Mouse (Mus musculus): ENCODE results near the gene D430042O09Rik.

The D430042O09Rik gene

DNA sequence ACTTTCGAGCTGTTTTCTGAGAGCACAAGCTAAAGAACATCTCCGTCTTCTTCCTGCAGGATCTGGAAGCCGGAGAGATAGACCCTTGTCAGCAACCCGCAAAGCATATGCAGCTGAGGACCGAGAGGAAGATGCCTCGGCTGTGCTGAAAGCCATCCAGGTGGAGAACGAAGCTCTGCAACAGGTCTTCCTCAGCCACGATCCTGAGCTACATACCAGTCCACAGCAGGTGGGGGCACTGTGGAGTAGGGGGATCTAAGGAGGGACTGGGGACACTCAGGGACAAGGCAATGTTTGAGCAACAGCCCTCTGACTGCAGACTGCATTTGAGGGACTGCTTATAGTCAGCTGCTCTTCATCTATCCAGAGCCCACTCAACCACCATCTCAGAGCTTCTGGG lies 105.0 kb downstream of the D430042O09Rik start:
- no peak for DNase-seq (ENCODE audit: low read depth)

DNA sequence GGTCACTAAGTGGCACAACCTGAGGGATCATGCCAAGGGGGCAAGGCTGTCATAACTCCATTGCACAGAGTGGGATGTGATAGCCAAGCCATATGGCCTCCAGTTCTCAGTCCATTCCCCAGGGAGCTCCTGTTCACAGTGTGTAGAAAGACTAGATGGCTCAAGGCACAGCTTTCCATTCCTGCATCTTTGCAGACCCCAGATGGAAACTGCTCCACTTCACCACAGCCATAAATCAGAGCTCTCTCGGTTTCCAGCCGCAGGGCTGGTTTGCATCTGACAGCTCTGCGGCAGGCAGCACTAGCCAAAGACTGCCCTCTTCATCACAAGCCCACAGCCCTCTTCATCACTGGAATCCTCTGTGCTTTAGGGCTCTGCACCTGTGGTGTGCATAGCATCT lies 108.0 kb downstream of the D430042O09Rik start:
- no peak for DNase-seq (ENCODE audit: low read depth)

DNA sequence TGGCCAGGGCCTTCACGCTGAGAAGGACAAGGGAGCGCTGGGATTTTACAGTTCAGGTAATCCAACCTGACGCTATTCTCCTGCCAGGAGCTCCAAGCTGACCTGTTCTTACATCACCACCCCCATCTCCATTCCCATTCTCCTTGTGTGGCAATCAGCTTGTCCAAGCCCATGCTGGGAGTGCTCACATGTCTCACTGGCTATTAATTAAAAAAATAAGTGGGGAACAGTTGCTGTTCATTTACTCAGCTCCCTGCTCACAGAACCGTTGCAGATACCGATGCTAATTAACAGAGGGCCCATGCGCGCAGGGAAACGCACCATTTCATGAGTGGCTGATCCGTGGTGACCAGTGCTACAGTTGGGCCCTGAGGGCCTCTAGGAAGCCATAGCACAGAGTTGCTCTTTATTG lies 110.6 kb downstream of the D430042O09Rik start:
- DNase-seq (ENCODE audit: low read depth), result no peak

DNA sequence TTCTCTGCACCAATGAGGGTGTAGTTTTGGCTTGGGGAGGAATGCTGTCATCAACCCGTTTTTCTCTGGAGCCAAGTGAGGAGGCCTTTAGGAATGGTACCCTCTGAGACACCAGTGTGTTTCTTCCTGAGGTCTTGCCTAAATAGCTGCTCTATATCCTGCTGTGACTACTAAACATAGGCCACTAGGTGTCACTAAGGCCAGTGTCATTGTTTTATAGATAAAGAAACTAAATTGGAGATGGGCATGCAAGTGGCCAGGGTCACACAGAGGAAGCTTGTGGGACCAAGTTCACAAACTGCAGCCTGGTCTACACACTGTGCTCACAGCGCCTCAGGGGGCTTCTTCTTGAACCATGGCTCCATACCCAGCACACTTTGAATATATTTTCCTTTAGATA lies 112.5 kb downstream of the D430042O09Rik start:
- no peak for DNase-seq (ENCODE audit: low read depth)

DNA sequence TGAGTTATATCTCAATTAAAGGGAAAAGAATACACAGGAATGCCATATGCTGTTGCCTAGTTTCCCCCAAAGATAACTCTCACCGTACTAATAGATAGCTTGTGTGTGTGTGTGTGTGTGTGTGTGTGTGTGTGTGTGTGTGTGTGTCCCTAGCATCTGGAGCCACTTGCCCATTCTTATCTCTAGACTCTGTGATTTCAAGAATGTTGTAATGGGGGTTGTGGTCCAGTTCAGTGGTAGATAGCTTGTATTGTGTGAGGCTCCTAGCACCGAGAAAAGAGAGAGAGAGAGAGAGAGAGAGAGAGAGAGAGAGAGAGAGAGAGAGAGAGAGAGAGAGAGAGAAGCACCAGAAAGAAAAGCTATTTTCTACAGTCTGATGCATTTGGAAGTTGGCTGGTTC lies 118.7 kb downstream of the D430042O09Rik start:
- DNase-seq (ENCODE audit: low read depth), result no peak

DNA sequence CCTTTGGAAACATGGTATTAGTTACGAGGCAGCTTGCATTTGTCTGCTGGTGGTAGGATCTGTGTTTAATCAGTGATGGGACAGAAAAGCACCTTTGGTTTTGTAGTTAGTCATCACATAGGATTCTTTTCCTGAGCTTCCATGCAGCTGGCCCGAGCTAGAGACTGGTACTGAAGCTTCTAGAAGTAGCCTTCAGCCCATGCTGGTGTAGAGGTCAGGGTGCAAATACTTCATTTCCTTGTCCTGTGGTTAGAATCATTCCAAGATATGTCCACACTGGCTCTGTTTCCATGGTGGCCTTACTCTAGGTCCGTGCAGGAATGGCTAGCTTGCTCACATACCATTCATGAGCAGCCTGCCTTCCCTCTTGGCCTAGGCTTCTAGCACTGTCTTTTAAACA lies 119.2 kb downstream of the D430042O09Rik start:
- DNase-seq (ENCODE audit: low read depth), result no peak

DNA sequence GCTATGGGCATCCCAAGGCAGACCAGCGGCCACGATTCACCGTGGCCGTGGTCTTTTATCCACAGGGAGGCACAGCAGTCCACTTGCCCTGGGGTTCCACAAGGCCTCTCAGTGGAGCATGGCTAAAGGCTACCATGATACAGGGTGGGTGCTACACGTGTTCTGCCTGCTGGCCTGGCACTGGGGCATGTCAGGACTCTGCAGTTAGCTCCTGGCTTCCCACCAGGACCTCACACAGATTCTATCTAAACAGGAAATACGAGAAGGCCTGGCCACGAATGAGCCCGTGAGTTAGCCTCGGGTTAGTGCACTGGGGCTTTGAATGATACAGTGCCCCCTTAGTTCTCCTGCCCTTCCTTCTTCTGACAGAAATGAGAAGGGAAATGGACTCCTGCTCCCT lies 119.7 kb downstream of the D430042O09Rik start:
- no peak for DNase-seq (ENCODE audit: low read depth)

DNA sequence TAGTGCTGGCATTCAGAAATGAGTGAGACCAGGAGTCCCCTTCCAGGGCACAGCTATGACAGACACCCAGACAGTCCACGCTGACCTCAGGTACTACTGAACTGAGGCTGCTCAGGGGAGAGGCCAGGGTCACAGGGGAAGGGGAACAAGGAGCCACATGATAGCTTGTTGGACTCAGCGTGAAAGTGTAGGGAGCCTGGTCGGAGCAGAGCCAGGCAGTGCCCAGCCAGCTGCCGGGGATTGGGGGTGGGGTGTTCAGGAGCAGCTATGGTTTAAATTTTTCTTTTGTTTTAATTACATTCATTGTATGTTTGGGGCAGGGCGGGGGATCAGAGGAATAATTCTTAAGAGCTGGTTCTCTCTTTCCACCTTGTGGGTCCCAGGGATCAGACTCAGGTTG lies 120.9 kb downstream of the D430042O09Rik start:
- DNase-seq (ENCODE audit: low read depth), result no peak

DNA sequence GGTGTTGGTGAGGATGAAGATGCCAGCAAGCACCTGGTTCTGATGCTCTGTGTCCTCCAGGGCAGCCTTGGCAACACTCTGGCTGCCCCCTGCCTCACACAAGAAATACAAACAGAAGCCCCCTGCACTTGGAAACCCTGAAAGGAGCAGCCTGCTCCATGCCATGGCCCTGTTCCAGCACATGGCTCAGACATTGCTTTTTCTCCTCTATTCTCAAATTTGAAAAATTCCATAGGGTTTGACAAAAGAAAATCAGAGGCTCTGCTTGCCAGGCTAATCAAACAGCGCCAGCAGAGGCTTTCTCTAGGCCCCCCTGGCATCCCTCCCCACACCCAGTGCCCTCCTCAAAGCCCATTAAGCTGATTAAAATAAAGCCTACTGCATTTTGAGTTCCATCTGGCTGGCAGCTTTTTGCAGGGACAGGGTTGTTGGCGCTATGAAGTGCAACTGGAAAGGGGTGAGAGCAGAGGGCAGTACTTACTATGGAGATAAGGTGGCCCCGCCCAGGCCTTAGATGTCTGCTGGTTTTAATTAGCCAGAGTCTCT lies 121.5 kb downstream of the D430042O09Rik start:
- no peak for DNase-seq (ENCODE audit: low read depth)

DNA sequence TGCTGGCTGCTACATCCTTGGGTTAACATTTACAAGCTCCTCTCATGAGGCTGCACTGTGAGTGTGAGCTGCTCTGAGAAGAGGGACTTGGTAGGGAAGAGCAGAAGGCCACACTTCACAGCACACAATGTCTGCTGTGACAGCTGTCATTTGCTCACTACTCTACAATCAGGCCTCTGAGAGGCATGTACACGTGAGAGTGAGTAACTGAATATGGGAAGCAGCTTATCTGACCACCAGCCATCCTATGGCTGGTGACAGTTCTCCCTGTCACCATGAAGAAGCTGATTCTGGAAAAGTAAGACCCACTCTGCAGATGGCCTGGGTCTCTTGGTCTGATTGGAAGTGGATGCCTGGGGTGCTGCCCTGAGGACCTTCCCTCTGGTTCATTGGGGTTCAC lies 125.1 kb downstream of the D430042O09Rik start:
- no peak for DNase-seq (ENCODE audit: low read depth)

DNA sequence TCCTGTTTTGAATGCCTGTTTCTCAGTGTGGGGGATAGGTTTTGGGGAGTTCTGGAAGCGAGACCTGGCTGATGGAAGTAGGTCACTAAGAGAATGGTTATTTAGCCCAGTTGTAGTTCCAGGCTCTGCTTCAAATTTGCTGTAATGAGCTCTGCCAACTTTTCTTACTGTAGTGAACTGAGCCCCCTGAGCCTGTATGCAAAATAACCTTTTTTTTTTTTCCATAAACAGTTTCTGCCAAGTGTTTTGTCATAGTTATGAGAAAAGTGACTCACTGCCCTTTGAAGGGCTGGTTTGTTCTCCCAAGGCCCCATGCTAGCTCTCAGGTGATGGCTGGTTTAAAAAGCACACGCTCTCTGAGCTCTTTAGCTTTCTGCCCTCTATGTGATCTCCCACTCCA lies 125.8 kb downstream of the D430042O09Rik start:
- DNase-seq (ENCODE audit: low read depth), result no peak

DNA sequence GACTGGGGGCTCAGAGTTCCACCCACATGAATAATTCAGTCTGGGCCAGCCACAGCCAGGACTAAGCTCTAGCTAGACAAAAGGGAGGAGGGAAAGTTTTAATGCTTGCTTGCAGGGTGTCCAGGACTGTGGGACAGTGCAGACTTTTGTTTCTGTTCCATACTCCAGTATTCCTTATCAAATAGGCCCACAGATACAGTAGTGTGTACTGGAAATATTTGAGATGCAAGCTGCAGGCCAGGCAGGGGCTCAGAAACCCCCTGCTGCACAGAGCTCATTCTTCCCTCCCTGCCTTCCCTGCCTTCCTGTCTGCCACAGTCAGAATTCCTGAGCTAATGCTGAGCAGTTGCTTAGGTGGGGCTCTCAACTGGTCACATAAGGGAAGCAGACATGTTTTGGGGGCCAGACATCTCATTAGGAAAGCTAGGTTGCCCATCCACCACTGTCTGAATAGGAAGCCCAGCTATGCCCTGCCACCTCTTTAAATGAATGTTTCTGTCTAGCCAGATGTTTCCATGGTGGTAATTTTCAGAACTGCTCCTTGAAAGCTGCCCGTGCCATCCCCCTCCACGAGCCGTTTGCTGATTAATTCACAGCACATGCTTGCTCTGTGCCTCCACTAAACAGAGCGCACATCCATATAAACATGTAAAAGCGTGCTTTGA lies 130.5 kb downstream of the D430042O09Rik start:
- no peak for DNase-seq (ENCODE audit: low read depth)

DNA sequence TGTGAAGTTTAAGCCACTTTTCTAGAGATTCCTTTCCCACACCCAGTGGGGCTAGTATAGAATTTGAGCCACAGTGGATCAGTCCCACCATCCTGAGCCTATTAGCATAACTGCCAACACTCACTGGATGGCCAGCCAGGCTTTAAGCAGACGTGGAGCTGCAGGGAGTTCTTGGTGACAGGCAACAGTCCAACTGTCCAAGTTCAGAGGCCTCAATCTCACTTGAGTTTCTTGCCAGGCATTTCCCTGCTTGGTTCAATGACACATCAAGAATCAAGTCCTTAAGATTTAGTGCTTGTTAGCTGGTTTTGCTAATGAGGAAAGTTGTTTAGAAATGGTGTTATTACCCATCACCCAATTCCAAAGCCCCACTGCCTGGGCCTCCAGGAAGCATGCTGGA lies 137.9 kb downstream of the D430042O09Rik start:
- DNase-seq (ENCODE audit: low read depth), result no peak

DNA sequence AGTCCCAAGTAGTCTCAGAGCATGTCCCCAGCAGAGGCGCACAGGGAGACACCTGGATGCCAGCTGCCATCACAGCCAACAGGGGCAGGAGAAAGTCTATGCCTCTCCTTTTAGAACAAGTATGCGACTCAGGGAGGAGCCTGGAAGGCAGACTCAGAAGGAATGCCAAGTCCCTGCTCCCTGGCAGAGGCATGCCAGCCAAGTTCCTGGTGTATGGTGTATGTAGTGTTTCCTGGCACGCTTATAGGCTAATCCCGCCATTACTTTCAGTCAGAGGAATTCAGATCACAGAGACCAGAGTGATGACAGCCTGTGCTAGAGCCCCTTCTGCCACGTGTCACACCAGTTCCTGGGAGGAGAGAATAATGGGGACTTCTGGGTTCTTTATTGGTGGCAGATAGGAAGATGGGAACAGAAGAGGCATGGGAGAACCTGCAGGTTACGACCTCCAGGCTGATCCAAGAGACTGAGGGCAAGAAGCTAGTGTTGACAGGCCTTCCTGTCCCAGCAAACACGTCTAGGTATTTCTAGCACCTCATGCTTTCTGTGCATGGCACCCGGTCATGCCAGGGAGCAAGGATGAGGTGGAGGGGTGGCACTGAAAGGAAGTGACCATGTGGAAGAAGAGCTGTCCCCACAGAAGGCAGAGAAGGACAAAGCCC lies 139.3 kb downstream of the D430042O09Rik start:
- no peak for DNase-seq (ENCODE audit: low read depth)

DNA sequence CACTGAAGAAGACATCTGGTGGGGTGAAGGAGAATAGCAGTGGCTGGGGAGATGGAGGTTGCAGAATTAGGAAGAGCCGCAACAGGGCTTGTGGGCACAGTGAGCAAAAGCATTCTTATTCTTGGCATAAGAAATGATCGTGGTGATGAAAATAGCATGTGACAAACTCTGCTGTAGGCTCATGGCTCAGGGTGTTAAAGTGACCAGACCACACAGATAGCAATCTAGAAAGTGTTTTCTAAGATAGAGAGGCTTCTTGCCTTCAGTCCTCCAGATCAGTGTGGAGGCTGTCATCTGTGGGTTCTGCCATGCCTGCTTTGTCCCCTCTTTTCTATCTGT lies 139.8 kb downstream of the D430042O09Rik start:
- no peak for DNase-seq (ENCODE audit: low read depth)

DNA sequence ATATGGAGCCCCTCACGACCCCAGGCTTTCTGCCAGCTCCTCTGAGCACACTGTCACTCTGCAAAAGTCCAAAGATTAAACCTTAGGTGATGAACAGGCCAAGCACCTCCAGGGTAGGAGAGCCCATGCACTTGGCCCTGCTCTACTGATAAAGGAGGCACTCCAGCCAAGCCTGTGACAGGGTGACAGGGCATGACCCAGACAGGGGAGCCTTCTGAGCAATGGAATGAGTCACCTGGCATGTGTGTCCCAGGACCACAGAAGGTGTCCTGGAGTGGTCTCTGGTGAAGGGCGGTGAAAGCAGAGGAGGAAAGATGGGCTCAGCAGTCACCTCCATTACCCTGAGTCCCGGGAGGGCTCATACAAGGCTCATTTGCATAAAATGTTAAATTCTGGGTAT lies 151.9 kb downstream of the D430042O09Rik start:
- no peak for DNase-seq (ENCODE audit: low read depth)

DNA sequence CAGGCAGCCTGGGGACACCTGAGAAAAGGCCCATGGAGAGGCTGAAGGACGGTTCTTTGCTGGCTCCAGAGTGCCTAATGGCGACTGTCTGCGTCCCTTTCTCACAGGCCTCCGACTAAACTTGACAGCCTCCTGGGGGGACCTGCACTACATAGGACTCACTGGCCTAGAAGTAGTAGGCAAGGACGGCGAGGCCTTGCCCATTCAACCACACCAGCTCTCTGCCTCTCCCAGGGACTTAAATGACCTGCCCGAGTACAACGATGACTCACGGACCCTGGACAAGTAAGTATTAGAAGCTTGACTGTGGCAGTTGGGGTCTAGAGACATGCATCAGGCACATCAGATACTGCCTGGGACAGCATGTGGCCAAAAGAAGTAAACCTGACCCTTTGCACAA lies 152.7 kb downstream of the D430042O09Rik start:
- no peak for DNase-seq (ENCODE audit: low read depth)

DNA sequence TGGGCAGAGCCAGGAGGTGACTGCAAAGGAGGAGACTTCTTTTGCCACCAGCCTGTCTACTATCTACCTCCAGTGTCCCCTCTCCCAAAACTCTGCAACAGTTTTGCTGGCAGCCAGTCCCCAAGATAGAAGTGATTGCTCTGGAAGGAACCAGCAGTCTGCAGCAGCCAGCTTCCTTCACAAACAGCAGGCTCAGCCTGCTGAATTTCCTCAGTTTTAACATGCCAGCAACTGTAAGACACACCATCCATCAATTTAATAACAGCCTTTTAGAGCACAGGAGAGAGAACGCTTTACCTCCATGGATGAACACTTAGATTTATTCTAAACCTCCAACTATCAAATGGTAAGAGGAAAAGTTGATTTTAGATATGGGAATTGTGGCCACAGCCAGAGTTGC lies 156.3 kb downstream of the D430042O09Rik start:
- DNase-seq (ENCODE audit: low read depth), result no peak

DNA sequence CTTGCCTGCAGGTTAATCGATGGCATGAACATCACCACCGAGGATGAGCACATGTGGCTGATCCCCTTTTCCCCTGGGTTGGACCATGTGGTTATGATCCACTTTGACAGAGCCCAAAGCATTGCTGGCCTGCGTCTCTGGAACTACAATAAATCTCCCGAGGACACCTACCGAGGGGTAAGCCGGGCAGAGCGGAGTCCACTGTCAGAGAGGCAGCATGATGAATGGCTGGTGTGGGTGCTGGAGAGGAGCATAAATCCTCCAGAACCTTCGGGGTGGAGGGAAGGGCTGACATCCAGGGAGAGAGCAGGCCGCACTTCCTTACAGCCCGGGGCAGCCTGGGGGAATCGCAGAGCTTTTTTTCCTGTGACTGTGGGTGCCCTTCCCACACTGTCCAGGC lies 157.5 kb downstream of the D430042O09Rik start:
- no peak for DNase-seq (ENCODE audit: low read depth)

DNA sequence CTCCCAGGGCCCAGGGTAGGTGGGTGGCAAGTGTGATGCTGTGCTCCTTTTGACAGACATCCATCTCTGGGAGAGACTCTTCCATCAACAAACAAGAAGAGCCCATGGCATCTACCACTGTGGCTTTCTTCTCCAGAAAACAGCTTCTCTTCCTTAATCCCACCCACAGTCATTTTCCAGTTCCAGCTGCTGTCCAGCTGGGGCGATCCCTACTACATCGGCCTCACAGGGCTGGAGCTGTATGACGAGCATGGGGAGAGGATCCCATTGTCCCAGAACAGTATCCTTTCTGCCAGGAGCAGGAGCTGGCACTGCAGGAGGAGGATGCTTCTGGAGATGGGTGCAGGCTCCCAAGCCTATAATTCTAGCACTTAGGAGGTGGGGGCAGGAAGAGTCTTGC lies 160.9 kb downstream of the D430042O09Rik start:
- DNase-seq (ENCODE audit: low read depth), result no peak

DNA sequence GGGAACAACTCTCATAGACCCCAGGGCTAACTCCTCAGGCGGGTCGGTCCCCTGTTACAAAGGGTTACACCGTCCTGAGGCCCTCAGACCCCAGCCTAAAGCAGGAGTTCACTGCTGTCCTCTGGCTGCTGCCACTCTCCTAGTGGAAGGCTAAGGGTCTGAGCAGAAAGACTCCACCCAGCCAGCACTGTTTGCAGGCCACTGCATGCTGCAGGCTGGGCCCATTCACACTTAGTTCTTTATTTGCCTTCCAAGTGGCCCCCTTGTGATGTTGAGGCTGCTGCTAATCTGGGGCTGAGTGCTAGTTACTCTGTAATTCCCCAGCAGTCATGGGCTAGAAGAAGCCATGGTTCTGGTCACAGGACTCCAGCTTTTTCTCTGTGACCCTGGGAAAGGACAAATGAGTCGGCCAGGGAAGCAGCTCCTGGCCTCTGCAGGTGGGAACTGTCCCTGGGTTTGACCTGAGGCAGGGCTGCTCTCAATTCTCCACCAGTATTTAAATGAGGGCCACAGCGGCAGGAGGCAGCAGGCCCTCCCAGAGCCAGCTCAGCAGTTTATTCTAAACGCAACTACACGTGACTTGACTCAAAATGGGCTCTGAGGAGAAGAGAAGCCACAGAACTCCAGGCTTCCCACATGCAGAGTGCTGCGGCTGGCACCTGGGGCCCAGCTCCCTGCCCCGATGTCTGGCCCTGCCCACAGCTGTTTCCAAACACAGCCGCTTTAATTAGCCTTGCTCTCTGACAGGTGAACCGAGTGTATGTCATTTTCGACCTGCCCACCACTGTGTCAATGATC lies 163.9 kb downstream of the D430042O09Rik start:
- no peak for DNase-seq (ENCODE audit: low read depth)

DNA sequence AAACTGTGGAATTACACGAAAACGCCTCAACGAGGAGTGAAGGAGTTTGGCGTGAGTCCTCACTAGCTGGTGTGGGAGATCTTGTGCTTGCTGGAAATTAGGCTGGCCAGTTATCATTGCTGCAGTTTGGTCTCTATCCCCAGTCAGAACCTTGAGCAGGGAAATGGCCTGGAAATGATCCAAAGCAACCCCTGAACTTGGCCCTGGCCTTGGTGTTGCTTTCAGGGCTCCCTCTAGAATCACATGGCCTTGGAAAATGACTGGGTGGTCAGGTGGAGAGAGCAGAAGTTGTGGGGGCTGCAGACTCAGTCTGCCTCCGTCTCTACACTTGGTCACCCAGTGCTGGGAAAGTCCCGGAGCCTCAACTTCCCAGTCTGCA lies 164.5 kb downstream of the D430042O09Rik start:
- no peak for DNase-seq (ENCODE audit: low read depth)

DNA sequence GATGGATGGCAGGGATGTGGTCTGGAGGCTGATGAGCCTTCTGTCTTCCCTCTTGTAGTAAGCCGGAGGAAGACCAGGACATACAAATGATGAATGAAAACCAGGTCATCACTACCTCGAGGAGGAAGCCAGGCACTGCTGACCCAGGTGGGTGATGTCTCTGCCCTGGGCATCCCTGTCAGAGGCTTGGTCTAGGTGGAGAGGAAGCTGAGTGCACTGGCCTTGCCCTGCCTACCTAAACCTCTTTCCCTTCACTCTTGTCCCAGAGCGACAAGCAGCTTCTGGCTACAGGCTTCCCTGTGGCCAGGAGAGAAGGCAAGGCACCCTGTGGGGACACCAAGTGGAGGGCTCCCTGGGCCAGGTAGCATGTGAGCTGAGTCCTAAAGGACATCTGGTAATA lies 165.2 kb downstream of the D430042O09Rik start:
- no peak for DNase-seq (ENCODE audit: low read depth)
